Mouse (Mus musculus) erythroblast, embryonic 14.5 days (primary cell): ENCODE measurements around the gene Vps8.

Experiments
- GATA1 ChIP-seq: IDR thresholded peaks from 2 replicates; pipeline ENCODE4 v1.6.1; 2012; ENCODE audit warnings: low read length, inconsistent platforms, mixed read lengths
- TAL1 ChIP-seq: IDR thresholded peaks from 3 replicates; pipeline ENCODE4 v1.6.1; 2012; ENCODE audit warnings: low read length, inconsistent platforms, mixed read lengths

GRCm38 (mm10) chr16:21542559-21542958 is 119.6 kb downstream of the Vps8 start:
- TF ChIP-seq TAL1 (no peak), GATA1 (no peak)
